Mouse (Mus musculus) heart, embryonic 13.5 days (tissue): ENCODE data around the gene Zic2. TPM values are rescaled to one million over a fixed set of nuclear protein-coding genes. Genes with fewer than 3 reads are reported as not detected.
A peak's percentile ranks its signal among the peaks of the same experiment; 100 is the strongest.

Experiments
- ATAC-seq: fragments of 200-750 bp; cut with Nextera tagmentation; 2 replicates; pipeline ENCODE4 v1.8.0; 2017; ENCODE audit warnings: moderate TSS enrichment; ENCODE audit not compliant: insufficient number of reproducible peaks, low FRiP score, low TSS enrichment; ENCODE audit errors: extremely low read depth
- H3K27ac ChIP-seq: fragments of 300-500 bp; sonication (generic); replicated peaks from 2 replicates; pipeline ENCODE4 v1.5.1; 2015; ENCODE audit warnings: moderate library complexity, mild to moderate bottlenecking, inconsistent platforms
- H3K27me3 ChIP-seq: fragments of 300-500 bp; sonication (generic); replicated peaks from 2 replicates; pipeline ENCODE4 v1.6.1; 2015; ENCODE audit warnings: mild to moderate bottlenecking, inconsistent platforms
- H3K36me3 ChIP-seq: fragments of 300-500 bp; sonication (generic); 2 replicates; pipeline ENCODE4 v1.6.1; 2015; ENCODE audit warnings: mild to moderate bottlenecking, inconsistent platforms
- H3K4me1 ChIP-seq: fragments of 300-500 bp; sonication (generic); 2 replicates; pipeline ENCODE4 v1.6.1; 2015; ENCODE audit warnings: inconsistent platforms
- H3K4me2 ChIP-seq: fragments of 300-500 bp; sonication (generic); 2 replicates; pipeline ENCODE4 v1.6.1; 2015; ENCODE audit warnings: inconsistent platforms, mild to moderate bottlenecking, moderate library complexity
- H3K4me3 ChIP-seq: fragments of 300-500 bp; sonication (generic); 2 replicates; pipeline ENCODE4 v1.5.1; 2015; ENCODE audit warnings: moderate library complexity, mild to moderate bottlenecking, inconsistent platforms
- H3K9ac ChIP-seq: fragments of 300-500 bp; sonication (generic); 2 replicates; pipeline ENCODE4 v1.6.1; 2015; ENCODE audit warnings: inconsistent platforms, mild to moderate bottlenecking, moderate library complexity
- H3K9me3 ChIP-seq: fragments of 300-500 bp; sonication (generic); 2 replicates; pipeline ENCODE4 v1.6.1; 2016; ENCODE audit warnings: inconsistent platforms
- WGBS: fragments of 180-500 bp; shearing (Covaris S2); methylation state at CpG from one replicate; pipeline ENCODE4 v1.1.7; 2015; ENCODE audit warnings: mixed read lengths; 5-methylcytosine and 5-hydroxymethylcytosine counted together
- polyA plus RNA-seq: library from polyadenylated mRNA; unstranded; fragments of >200 nt; fragmentation: Nextera tagmentation; extraction: Ambion mirVana; gene quantifications from 2 replicates; pipeline ENCODE4 v1.2.1, GENCODE M21; 2015

Gene Zic2
- polyA plus RNA-seq, 1 experiment from 2014 or later, result not detected

DNA sequence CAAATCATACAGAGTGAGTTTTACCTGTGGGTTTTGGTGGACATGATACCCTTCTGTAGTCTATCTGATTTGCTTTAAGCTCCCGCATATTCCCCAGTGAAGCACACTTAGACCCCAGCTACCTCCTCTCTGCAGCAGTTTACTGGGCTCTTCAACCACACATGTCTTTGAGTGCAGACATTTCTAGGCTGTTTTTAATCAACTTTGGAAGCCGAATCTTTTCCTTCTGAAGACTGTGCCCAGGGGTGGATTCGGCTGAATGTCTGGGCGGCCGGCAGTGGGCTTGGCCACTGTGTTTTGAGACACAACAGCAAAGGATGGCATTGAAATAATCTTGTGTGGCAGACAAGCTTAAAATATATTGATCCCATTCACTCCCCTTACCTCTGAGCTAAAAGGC, 12.1 kb downstream of the Zic2 start:
- no peaks in the 10 kb centered on the region for H3K9me3 ChIP-seq
- H3K4me3 ChIP-seq, result no peak overlapping the region
- no peak overlapping the region for H3K9ac ChIP-seq
- no peak overlapping the region for H3K4me2 ChIP-seq
- WGBS, result 6% methylated on average over 5 of the region's 5 CpGs
- H3K27ac ChIP-seq, result no peak overlapping the region
- no peak for ATAC-seq
- peaks cover 11% of the 10 kb centered on the region for H3K4me1 ChIP-seq
- no peaks in the 10 kb centered on the region for H3K36me3 ChIP-seq
- H3K27me3 ChIP-seq, result peaks cover 92% of the 10 kb centered on the region

DNA sequence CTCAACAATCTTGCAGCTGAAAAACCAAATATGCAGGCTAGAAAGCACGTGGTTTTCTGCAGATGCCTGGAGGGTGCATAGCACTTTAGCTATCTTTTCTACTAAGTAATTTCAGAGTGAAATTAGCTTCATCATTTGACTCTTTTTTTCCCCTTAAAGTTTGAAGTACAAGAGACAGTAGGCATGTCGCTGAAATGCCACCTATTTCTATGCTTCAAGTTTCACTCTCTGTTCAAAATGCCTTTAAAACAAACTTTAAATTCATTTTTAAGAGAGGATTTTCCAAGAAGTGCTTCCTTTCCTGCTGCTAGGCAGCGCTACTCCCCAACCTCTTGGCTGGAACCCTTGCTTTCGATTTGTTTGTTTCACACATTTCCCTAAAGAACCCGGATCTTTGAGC, 13.8 kb downstream of the Zic2 start:
- no peaks in the 10 kb centered on the region for H3K36me3 ChIP-seq
- no peak overlapping the region for H3K4me2 ChIP-seq
- H3K9me3 ChIP-seq, result peaks cover 3% of the 10 kb centered on the region; the same call in 1 of the 2 replicates
- no peak overlapping the region for H3K9ac ChIP-seq
- H3K4me1 ChIP-seq, result peaks cover 11% of the 10 kb centered on the region
- H3K27ac ChIP-seq, result no peak overlapping the region
- WGBS, result under 1% methylated on average over 5 of the region's 5 CpGs
- peaks cover 91% of the 10 kb centered on the region for H3K27me3 ChIP-seq
- ATAC-seq, result no peak
- H3K4me3 ChIP-seq, result no peak overlapping the region

DNA sequence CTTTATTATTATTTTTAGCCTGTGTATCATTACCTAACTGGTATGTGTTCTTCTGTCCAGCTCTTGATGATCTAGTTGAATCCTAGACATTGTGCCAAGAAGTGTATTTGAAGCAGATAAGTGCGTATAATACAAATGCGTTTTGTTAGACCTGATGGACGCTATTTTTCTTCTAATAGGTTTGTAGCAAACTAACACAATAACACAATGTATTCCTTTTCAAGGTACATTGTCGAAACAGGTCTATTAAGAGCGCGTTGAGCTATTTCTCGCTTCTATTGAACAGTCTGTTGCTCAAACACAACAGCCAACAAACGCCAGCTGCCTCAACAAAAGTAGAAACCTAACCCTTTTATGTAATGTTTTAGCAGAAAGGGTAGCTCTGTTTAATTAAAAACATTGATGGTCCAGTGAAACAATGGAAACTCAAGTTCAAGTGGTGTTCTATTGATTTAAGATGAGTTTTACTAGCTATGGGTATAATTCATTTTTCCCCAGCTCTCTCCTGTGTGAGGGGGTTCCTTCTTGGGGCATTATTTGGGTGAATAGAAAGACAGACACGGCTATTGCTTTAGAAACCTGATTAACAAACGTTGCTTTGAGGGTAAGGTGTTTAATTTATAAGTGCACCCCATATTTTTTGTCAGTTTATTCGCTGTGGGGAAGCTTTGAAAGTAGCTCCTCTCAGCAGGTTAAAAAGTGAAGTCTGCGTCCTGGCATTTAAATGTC, 14.6 kb downstream of the Zic2 start:
- Histone ChIP-seq H3K9ac (no peak overlapping the region), H3K4me3 (peak overlapping the region; percentile 41; the same call in 1 of the 2 replicates)

DNA sequence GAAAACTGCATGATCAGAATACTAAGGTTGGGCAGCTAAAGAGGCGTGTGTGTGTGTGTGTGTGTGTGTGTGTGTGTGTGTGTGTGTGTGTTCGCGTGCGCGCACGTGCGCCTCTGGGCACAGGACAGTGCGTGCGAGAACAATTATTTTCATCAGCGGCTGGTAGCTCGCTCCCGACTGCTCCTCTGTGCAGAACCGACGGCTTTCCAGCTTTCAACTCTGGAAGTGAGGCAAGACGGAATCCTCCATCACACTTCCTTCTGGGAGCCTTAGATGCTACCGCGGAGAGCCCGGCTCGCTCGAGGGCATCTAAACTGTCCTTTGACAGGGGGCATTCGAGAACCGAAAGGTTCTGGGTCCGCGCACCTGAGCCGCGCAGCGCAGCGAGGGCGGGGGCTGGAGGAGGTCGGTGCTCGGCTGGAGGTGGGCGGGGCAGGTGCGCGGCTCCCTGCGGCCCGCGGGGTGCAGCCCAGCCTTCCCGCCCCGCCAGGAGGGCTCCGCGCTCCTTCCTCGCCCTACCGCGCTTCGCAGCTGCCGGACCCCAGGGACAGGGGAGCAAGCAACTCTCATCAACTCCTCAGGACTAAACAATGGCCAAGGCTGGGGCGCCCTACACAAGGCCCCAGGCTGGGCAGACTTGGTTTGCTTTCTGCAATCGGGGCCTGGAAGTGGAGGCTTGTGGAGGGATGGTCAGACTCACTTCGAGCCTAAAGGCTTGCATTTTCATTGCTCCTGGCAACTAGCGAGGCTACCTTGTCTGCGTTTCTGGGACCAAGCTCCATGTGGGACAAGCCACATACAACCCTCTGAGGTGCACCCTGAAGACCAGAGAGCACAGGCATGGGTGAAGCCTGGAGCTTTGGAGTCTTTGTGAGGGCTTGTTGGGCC, 15.4 kb downstream of the Zic2 start, which contains the start of gene Gm10837:
Gene Gm10837 (plus strand): TSS at position 146 of the 888 bp plus-strand sequence.
- ATAC-seq, result no peak
- Histone ChIP-seq H3K4me1 (peaks cover 11% of the 10 kb centered on the region), H3K4me2 (peak within 1 kb of the TSS; percentile 63), H3K36me3 (no peaks in the 10 kb centered on the region), H3K9ac (no peak within 1 kb of the TSS), H3K4me3 (peak within 1 kb of the TSS; percentile 41), H3K27me3 (peaks cover 85% of the 10 kb centered on the region), H3K9me3 (peaks cover 12% of the 10 kb centered on the region; the same call in 1 of the 2 replicates), H3K27ac (no peak within 1 kb of the TSS)
- 1% methylated on average over 49 of the region's 51 CpGs for WGBS

More for the DNA sequence above, 14.6 kb downstream of the Zic2 start:
- no peak overlapping the region for H3K27ac ChIP-seq
- H3K4me2 ChIP-seq, result 0 out of 2 replicates have a peak overlapping the region, but pooled peaks have one; percentile 63
- peaks cover 88% of the 10 kb centered on the region for H3K27me3 ChIP-seq
- 6% methylated on average over 12 of the region's 12 CpGs for WGBS
- ATAC-seq, result no peak
- H3K36me3 ChIP-seq, result no peaks in the 10 kb centered on the region
- peaks cover 11% of the 10 kb centered on the region for H3K4me1 ChIP-seq
- H3K9me3 ChIP-seq, result peaks cover 11% of the 10 kb centered on the region; the same call in 1 of the 2 replicates

DNA sequence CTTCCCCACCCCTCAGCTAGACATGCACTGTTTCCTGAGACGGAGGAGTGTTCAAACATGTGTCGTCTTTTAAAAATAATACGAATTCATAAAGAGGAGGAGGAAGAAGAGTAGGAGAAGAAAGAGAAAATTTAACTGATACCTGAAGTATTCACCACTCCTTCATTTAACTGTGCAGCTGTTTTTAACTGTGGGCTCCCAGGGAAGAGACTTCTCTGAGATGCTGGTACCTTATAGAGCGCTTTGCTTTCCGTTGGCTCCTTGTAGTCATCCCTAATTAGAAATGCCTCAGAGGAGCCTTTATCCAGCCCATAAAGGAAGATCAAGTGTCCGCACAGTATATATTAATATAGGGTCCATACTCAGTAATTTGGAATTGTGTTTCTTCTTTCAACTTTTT, 16.3 kb downstream of the Zic2 start:
- H3K36me3 ChIP-seq, result no peaks in the 10 kb centered on the region
- H3K9ac ChIP-seq, result no peak overlapping the region
- H3K27me3 ChIP-seq, result peaks cover 85% of the 10 kb centered on the region
- no peak for ATAC-seq
- H3K27ac ChIP-seq, result no peak overlapping the region
- peaks cover 12% of the 10 kb centered on the region; the same call in 1 of the 2 replicates for H3K9me3 ChIP-seq
- H3K4me3 ChIP-seq, result no peak overlapping the region
- H3K4me2 ChIP-seq, result no peak overlapping the region
- peaks cover 11% of the 10 kb centered on the region for H3K4me1 ChIP-seq
- 70% methylated on average over 6 of the region's 6 CpGs for WGBS

DNA sequence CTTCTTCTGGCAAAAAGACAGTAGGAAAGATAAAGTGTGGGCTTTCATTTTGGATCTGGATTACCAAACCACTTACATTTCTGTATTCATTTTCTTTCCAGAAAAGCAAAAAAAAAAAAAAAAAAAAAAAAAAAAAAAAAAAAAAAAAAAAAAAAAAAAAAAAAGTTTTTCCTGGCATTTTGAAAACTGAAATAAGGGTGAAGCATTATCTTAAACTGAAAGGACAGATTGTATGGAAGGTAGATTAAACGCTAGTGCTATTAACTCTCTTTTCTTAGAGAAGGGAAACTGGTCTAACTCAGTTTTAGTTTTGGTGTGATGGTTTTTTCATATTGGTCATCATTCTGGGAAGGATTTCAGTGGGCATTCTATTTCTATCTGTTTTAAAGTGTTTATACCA, 16.8 kb downstream of the Zic2 start:
- 59% methylated on average over 1 of the region's 1 CpGs for WGBS

DNA sequence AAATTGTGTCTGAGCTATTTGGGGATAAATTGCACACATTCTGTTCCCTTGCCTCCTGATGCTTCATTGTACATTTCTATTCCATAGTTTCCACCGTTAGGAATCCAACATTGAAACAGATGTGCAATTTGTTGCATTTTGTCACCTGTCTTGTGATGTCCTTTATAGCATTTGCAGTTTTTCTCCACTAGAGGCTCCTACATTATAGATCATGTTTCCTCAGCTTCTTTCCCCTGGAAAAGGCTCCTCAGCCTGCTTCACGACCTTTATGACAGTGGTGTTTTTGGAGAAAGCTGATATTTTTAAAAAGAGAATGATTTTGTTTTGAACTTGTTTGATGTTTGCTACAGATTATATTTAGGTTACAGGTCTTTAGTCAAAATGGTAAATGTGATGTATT, 33.8 kb downstream of the Zic2 start:
- WGBS, result 25% methylated on average over 2 of the region's 2 CpGs
- ATAC-seq, result no peak
- Histone ChIP-seq H3K4me3 (no peak overlapping the region), H3K36me3 (no peaks in the 10 kb centered on the region), H3K4me2 (no peak overlapping the region), H3K27ac (no peak overlapping the region), H3K9ac (no peak overlapping the region), H3K9me3 (no peaks in the 10 kb centered on the region), H3K27me3 (peaks cover 12% of the 10 kb centered on the region), H3K4me1 (no peaks in the 10 kb centered on the region)

More for the DNA sequence above, 16.8 kb downstream of the Zic2 start:
- Histone ChIP-seq H3K4me3 (no peak overlapping the region), H3K36me3 (no peaks in the 10 kb centered on the region), H3K4me2 (no peak overlapping the region), H3K27me3 (peaks cover 84% of the 10 kb centered on the region), H3K9ac (no peak overlapping the region), H3K9me3 (peaks cover 12% of the 10 kb centered on the region; the same call in 1 of the 2 replicates), H3K27ac (no peak overlapping the region), H3K4me1 (peaks cover 11% of the 10 kb centered on the region)
- no peak for ATAC-seq

DNA sequence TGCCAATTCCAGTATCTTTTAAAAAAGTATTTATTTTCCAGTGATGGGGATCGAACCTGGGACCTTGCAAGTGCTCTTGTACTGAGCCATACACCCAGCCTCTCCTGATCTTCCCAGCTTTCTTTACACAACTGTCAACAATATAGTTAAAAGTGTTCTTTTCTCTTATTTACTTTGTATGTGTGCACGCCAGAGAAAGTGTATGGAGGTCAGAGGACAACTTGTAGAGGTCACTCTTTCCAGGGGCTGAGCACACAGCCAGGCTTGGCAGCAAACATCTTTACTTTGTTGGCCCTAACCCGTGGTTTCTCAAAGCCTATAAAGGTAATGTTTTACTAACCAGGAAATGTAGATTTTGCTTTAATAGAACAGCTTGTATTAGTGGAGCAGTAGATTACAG, 36.3 kb downstream of the Zic2 start:
- H3K4me3 ChIP-seq, result no peak overlapping the region
- H3K27me3 ChIP-seq, result peaks cover 12% of the 10 kb centered on the region
- ATAC-seq, result no peak
- H3K36me3 ChIP-seq, result no peaks in the 10 kb centered on the region
- no peak overlapping the region for H3K9ac ChIP-seq
- H3K4me2 ChIP-seq, result no peak overlapping the region
- 66% methylated on average over 3 of the region's 3 CpGs for WGBS
- no peaks in the 10 kb centered on the region for H3K4me1 ChIP-seq
- no peak overlapping the region for H3K27ac ChIP-seq
- H3K9me3 ChIP-seq, result no peaks in the 10 kb centered on the region

DNA sequence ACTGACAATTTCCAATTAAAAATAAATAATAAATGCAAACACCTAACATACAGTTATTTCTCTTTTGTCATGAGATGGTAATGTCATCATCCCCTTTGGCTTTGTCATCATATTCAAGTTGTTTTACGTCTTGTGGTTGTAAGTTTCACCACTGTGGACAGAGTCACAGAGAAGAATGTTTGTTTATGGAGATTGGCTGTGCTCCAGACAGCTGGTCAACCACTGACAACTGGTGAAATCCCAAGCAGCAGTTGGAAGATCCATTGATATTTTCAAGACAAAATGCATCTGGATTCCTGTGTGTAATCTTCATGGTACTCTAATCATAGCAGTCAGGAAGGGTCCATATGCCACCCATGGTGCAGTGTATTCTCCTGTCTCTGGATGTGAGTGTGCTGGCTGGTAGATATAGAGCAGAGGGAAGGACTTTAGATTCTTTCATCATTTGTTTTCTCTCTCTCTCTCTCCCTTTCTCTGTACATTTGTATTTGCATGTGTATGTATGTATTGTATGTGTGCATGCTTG, 38.3 kb downstream of the Zic2 start:
- H3K27ac ChIP-seq, result no peak overlapping the region
- WGBS, result 43% methylated on average over 1 of the region's 1 CpGs
- no peaks in the 10 kb centered on the region for H3K36me3 ChIP-seq
- H3K4me3 ChIP-seq, result no peak overlapping the region
- H3K27me3 ChIP-seq, result peaks cover 12% of the 10 kb centered on the region
- ATAC-seq, result no peak
- no peak overlapping the region for H3K4me2 ChIP-seq
- H3K9ac ChIP-seq, result no peak overlapping the region
- no peaks in the 10 kb centered on the region for H3K9me3 ChIP-seq
- no peaks in the 10 kb centered on the region for H3K4me1 ChIP-seq

DNA sequence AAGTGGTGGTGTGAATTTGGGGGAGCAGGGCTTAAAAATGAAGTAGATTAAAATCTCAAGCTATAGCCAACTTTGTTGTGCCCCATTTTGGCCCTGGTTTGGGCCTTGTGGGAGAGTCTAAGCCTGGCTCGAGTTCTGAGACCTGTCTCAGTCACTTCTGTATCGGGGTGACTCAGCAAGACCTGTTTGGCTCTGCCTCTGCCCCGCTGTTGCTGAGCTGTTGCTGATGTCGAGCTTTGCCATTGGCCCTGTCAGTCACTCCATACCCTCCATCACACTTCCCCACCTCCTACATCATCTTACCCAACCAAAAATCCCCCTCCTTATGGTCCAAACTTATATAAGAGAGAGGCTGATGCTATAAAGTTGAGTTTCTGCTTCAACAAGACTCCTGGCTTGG, 53.2 kb downstream of the Zic2 start:
- Histone ChIP-seq H3K4me2 (no peak overlapping the region), H3K4me1 (peaks cover 2% of the 10 kb centered on the region), H3K9ac (no peak overlapping the region), H3K36me3 (no peaks in the 10 kb centered on the region), H3K4me3 (no peak overlapping the region), H3K9me3 (peaks cover 8% of the 10 kb centered on the region; the same call in 1 of the 2 replicates), H3K27ac (no peak overlapping the region), H3K27me3 (no peaks in the 10 kb centered on the region)
- no peak for ATAC-seq
- WGBS, result 70% methylated on average over 4 of the region's 4 CpGs
